Mouse (Mus musculus) kidney, adult 9 months (tissue): ENCODE measurements at regions not wholly inside any gene's neighbourhood (a gene's known extent, or its start where the extent isn't known, plus 50 kb on each side); places are given as distances from the start of the nearest gene placed in this dataset.

ENCODE experiments used
- DNase-seq: peaks from one replicate; pipeline ENCODE4 v3.0.0; 2022

GRCm38 (mm10) chr2:115456372-115457022, 125.0 kb upstream of the BC052040 start:
- DNase-seq, result no peak

GRCm38 (mm10) chr2:115460028-115460881, 121.3 kb upstream of the BC052040 start:
- DNase-seq, result no peak

DNA sequence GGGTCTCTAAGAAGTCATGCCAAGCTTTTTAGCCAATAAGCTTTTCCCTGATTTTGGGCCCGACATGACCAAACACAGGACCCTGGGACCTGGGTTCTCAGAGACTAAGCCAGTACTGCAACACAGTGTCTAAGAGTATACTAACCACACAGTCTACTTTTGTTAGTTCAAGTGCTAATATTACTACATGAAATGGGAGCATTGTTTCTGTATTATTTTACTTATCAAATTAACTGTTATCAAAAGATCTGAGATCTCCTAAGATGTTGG, 120.7 kb upstream of the BC052040 start:
- no peak for DNase-seq

- DNase-seq, result no peak
These were observed 115.3 kb upstream of the BC052040 start for GRCm38 (mm10) chr2:115466170-115466569.

DNA sequence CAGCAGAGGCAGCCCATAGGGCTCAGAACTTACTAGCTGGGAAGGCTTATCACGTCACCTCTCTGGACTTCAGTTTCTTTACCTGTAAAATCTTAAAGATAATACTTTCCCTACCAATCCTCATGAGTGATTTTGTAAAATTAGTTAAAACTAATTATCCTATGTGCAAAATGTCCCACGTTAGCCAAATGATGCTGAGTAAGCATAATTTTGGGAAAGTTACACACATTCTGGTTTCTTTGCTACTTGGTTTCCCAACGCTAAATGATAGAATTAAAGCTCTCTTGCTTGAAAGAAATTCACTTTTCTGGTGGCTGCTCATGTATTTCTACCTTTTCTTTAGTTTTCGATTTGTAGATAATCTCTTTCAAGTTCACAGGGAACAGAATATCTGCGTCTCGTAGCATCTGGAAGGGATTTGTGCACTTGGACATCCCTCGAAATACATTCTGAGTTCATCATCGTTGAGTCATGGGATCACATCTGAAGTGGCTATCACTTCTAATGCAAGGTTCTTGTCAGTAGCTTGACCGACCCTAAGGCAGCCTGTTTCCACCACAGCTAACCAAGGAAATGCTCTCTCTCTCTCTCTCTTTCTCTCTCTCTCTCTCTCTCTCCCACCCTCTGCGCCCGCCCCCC, 114.3 kb upstream of the BC052040 start:
- no peak for DNase-seq

- DNase-seq, result no peak
These were observed 113.6 kb upstream of the BC052040 start for GRCm38 (mm10) chr2:115467936-115468335.

DNA sequence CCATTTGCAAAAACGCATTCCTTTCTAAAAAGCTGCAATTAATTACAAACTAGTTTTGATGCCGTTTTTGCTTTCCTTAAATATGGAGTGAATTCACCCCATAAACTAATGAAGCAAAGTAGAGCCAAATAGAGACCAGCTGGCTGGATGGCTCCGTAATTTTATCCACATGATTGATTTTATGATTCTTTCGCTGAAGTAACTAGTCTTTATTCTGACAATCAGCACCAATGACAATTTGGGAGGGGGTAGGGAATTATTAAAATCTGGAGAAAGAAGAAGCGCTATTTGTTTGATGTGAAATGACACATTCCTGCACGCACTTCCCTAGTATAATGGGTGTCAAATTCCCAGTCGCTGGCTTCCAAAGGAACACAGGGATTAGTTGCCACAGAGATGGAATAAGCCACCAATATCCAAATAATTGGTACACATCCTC, 113.0 kb upstream of the BC052040 start:
- no peak for DNase-seq

DNA sequence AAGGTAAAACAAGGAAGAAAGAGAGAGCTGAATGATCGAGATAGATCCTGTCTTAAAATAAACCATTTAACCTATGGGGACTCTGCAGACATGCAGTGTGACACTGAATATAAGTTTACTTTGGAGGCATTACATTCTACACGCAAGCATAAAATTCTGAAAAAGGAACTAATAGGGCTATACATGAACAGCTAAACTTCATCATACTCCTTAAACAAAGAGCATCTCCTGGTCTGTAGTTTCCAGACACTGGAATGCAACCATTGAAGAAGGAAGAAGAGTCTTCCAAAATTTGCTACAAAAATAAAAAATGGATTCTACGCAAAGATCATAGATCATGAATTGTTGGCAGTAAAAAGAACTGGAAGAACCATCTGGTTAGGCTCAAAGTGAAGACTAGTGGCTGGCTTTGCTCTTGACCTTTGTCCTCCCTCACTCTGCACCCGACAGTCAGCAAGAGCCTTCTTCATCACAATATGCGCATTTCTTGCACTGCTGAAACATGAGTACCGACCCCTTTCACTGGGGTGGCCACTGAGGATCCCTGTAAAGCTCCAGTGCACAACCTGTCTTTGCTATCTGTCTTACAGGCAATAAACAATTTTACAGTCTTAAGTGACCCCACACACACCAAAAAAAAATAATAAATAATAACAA, 112.2 kb upstream of the BC052040 start:
- peak; percentile 41 for DNase-seq

GRCm38 (mm10) chr2:115472393-115472792, 109.1 kb upstream of the BC052040 start:
- DNase-seq, result no peak

- DNase-seq, result peak; percentile 13
These were observed 97.9 kb upstream of the BC052040 start for GRCm38 (mm10) chr2:115483418-115484288.

DNA sequence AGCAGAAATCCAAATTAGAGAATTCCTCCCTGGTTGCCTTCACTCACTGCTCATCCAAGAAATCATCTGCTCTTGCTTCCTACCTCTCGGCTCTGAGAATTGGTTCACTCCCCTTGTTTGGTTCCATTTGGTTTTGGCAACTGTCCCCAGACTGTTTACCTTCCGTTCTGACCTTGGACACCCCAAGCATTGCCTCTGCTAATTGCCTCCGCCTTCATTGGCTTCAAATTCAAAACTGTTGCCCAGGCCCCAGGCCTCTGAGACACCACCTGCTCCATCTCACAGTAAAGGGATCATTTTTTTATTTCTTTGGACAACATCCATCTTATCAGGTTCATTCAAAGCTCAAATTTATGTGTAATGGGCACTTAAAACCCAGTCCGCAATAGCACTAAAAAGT, 93.1 kb upstream of the BC052040 start:
- no peak for DNase-seq

GRCm38 (mm10) chr2:115493020-115493419, 88.5 kb upstream of the BC052040 start:
- no peak for DNase-seq

DNA sequence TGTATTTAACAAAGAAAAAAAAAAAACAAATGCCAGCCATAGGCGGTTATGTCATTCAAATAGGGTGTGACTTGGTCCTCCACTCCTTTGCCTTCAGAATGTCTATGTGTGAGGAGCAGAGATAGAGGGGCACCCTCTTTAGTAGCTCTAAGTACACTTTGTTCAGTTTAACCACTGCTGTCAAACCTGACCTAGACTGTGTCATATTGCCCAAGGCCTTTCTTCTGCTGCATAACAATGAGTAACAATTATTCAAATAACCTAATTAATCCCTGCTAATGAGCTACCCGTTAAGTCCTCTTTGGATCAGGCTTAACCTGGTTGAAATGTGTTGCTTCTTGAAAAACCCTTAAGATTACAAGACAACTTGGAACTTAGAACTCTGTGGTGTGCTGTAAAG, 81.6 kb upstream of the BC052040 start:
- DNase-seq, result no peak

DNA sequence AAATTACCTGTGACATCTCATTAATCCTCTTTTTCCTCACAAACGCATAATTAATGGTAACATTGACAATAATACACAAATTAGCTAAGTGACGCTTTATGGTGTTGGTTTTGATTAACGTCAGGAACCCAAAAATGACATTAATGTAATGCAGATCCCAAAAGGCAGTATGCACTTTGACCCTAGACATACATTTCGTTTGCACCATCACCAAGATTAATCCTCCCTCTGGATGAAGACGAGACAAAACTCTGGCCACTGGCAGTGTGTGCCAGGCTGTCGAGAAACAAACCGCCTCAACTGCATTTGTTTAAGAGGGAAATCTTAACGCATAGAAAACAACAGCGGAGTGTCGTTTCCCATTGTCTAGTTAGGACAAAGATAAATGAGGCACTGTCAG, 72.0 kb upstream of the BC052040 start:
- DNase-seq, result no peak

DNA sequence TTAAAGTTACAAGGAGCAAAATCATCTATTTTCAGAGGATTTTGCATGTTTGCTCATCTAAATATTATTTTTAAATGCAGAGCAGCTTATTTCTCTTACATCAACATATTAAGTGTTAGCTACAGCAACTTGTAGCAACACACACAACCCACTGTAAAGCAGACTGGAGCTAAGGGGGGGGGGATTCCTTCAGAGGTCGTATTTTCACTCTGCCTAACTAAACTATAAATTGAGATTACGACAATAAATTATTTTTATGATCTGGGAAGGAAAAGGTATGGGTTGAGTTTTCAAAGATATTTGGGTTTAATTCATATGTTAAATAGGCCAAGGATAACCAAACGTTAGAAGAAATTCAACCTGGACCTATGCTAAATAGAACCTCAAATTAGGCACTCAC, 70.4 kb upstream of the BC052040 start:
- DNase-seq, result no peak

- peak; percentile 70 for DNase-seq
These were observed 69.6 kb upstream of the BC052040 start for GRCm38 (mm10) chr2:115511612-115512525.

GRCm38 (mm10) chr2:115512891-115513290, 68.6 kb upstream of the BC052040 start:
- no peak for DNase-seq

- DNase-seq, result peak; percentile 69
These were observed 67.7 kb upstream of the BC052040 start for GRCm38 (mm10) chr2:115513774-115514231.

DNA sequence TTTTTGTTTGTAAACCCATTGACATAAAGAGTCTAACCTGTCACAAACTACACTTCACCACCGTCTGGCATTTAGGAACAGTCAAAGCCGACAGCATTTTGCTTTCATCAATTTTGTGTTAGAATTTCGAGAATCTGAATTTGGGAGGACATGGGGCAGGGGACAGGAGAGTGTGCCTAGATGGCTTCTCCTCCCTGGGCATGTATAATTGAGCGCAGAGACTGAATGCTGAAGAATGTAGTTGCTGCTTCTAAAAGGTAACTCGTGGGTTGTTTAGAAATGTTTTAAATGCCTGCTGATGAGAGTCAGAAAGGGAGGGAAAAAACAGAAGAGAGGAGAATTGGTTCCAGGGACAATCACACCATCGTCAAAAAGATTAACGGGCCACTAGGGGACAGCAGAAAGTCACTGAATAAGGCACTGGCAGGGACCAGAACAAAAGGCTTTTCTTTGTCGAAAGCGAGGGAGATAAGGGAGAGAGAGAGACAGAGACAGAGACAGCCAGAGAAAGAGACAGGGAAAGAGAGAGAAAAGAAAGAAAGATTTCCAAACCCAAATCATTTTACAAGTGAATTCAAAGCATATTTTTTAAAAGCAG, 66.6 kb upstream of the BC052040 start:
- DNase-seq, result peak; percentile 65

DNA sequence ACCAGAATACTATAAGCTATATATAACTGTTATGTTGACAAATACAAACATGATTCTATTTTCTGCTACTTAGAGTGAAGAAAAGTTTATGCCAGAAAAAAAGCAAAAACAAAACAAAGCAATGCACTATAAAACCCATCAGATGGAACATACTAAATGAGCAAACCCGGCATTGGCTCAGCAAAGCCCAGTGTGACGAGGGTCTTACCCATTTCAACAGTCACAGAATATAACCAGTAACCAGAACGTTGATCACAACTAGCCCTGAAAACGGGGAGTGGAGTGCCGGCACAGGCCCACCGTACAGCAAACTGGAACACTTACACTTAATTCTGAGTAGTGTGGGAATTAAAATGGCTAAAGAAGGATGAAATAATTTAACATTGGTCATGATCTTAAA, 66.0 kb upstream of the BC052040 start:
- no peak for DNase-seq

DNA sequence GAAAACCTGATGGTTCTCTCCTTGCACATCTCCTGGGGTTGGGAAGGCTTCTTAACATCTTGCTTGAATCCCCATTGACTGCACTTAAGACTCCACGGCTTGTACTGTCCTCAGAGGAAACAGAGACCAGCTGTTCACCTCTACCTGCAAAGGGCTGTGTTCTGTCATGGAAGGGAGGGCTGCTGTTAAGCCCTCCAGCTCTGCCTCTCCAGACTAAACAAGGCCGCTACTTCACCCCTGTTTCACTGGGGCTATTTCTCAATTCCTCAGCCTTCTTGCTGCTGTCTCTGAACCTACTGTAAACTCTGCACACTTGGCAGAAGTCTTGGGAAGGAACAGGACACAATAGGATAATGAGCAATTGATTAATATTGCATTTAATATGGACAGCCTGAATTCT, 64.7 kb upstream of the BC052040 start:
- DNase-seq, result no peak
